Mouse (Mus musculus): Measurements from ENCODE around the gene Cc2d2b. TPM values are rescaled to one million over a fixed set of nuclear protein-coding genes. Genes with fewer than 3 reads are reported as not detected.
A peak's percentile ranks its signal among the peaks of the same experiment; 100 is the strongest.

Cc2d2b gene
- total RNA-seq, 2 experiments from 2014 or later, result 0.30 to 0.99 TPM

DNA sequence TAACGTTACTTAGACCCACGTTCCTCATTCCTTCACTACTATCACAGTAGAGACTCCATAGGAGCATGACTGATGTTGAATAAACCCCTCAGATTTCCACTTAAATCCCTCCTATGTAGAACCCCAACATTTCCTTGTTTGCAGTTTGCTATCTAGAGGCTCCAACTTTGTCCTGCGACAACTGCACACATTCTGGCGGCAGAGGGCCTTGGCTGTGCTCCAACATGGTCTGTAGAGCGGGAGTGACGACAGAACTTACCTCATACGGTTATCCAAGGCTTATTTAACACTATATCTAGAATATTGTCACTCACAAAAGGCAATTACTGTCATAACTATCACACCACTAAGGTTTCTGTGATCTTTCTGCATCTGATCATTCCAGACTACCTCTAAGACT lies 78.2 kb downstream of the Cc2d2b start:
- no peak for DNase-seq (ENCODE audit: low spot score in 2 of 2)
- intact Hi-C loops (cut with DNase I), result no loop called here

DNA sequence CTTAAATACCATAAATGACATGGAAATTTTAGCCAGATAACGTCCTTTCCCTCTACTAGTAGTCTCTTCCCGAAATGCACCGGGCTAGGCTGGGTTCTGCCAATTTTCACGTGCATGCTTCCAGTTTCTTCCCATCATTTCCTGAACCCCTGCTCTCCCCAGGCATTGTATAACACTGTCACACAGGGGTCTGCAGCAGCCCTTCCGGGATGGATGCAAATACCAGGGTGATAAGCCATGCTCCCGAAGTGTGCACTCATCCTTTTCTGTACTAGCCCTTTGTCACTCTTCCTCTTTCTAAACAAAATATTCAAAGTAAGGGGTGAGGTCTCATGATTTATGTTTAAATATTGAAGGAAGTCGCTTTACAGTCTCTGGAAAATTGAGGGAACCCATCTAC lies 81.6 kb downstream of the Cc2d2b start:
- DNase-seq (ENCODE audit: low spot score in 2 of 2), result no peak
- intact Hi-C loops (cut with DNase I), result loop anchor here (5.0 to 10.0 kb wide), 2 partner anchors 185 to 243 kb away; partner anchors contain the start of gene Aldh18a1

DNA sequence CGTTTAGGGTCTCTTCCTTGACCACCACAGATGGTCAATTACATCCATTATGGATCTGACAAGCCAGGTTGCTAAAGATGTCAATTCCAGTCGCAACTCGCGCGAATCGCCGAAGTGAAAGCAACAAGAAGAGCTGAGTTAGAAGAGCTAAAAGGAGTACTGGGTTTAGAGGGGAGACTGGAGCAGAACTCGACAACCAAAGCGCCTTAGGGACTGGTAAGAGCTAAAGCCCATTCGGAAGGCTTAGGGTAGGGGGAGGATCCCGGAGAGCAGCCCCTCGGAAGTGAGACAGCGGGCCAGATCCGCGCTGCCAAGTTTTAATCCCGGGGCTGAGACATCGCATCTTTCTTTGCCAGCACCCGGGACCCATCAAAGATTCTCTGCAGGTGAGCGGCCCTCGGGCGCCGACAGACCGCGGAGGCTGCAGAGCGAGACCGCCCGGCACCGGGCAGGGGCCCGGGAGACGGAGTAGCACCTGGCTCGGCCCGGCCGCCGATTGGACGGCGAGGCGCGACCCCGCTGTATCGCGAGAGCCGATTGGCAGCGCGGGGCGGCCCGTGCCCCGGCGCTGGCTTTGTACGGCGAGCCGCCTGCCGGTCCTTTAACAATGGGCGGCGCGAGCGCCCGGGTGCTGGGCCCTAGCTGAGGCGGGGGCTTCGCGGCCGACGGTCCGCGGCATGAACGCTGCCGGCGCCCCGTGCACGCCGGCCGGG lies 82.3 kb downstream of the Cc2d2b start, which contains the start of gene Ccnj:
Gene Ccnj, plus strand, starts transcription at position 577 of the 713 bp plus-strand sequence.
- peak; percentile 93 to 95 for DNase-seq (ENCODE audit: low spot score in 2 of 2)
- intact Hi-C loops (cut with DNase I), result loop anchor here (5.0 to 10.0 kb wide), 2 partner anchors 184 to 244 kb away; partner anchors contain the start of gene Aldh18a1

DNA sequence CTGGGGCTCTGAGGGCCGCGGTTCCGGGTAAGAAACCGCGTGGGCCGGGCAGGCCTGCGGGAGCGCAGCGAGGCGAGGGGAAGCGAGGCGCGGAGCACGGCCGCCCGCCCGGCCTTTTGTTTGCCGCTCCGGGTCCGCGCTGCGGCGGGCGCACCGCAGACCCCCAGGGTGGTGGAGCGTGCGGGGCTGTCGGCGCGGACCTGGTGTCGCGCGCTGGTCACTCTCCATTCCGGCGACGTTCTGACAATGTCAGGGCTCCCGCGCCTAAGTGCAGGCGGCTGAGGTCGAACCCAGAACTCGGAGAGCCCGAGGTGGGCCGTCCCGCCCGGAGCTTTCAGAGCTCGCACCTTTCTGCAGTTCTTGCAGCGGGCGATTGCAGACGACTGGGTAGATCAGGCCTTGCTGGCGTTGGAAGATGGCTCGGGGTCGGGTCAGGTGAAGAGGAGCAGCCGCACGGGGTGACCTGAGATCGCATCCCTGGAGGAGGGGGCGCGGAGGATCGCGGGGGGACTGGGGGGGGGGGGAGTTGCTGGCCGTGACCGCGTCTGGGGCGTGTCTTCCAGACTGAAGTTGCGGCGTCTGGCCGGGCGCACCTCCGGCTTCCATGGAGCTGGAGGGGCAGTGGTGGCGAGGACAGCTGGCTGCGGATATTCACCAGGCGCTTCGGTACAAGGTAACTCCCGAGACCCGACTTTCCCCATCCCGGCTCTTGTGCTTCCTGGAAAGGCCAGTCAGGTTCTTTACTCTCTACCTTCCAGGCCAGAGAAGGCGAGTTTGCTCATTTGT lies 83.1 kb downstream of the Cc2d2b start:
- peak in 1 of 2 experiments; percentile 8 for DNase-seq (ENCODE audit: low spot score in 2 of 2)
- intact Hi-C loops (cut with DNase I), result loop anchor here (5.0 to 10.0 kb wide), 2 partner anchors 183 to 244 kb away; partner anchors contain the start of gene Aldh18a1

DNA sequence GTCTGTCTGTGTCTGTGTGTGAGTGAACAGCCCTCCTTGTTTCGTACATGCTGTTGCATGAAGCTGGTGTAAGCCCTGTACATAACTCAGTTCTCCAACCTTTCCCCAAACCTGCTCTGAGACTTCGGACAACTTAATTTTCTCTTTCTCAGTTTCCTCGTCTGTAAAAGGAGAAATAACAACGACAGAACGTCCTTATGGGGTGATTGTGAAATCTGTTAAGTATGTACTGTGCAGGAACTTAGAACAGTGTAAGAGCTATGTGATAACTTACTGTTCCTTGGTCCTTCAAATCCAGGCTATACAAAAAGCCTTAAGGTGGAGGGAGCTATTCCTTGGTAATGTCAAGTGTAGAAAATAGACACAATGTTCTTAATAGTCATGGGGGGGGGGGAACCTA lies 83.8 kb downstream of the Cc2d2b start:
- intact Hi-C loops (cut with DNase I), result loop anchor here (5.0 to 10.0 kb wide), 2 partner anchors 182 to 245 kb away; partner anchors contain the start of gene Aldh18a1
- no peak for DNase-seq (ENCODE audit: low spot score in 2 of 2)

DNA sequence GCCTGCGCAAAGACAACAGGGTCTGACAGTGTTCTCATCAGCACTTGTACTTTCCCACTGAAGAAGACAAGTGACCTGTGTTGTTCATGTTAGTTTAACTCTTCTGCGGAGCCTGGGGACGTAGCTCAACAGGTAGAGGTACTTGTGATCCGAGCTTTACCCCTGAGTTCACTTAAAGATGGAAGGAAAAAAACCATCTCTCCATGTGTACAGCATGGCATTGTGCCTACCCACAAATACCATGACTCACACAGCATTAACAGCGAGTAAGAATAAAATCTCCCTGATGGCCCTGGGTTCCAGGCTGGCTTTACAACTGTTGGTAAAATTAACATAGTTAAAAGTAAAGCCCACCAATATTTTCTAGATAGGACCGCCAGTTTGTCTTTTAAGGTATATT lies 85.9 kb downstream of the Cc2d2b start:
- intact Hi-C loops (cut with DNase I), result loop anchor here (5.0 to 10.0 kb wide), 2 partner anchors 180 to 247 kb away; partner anchors contain the start of gene Aldh18a1
- DNase-seq (ENCODE audit: low spot score in 2 of 2), result no peak

DNA sequence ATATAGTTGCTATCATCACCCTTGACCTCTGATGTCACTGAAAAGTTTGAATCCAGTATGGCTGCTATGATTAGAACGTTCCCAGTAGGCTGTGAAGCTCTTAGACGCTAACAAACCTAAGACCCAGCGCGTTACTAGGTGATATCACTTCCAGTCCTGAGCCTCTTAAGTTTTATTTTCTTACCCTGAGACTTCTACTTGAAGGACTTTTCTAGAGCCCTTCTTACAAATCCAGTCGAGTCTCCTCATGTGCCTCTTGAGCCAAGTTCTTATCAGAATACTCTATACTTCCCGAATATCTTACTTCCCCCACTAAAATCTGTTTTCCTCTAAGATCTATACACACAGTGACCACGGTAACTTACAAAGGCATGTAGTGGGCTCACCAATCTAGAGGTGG lies 89.7 kb downstream of the Cc2d2b start:
- intact Hi-C loops (cut with DNase I), result loop anchor here (10.0 kb wide), 1 partner anchor 177 kb away; no protein-coding TSS in a partner anchor
- DNase-seq (ENCODE audit: low spot score in 2 of 2), result no peak

DNA sequence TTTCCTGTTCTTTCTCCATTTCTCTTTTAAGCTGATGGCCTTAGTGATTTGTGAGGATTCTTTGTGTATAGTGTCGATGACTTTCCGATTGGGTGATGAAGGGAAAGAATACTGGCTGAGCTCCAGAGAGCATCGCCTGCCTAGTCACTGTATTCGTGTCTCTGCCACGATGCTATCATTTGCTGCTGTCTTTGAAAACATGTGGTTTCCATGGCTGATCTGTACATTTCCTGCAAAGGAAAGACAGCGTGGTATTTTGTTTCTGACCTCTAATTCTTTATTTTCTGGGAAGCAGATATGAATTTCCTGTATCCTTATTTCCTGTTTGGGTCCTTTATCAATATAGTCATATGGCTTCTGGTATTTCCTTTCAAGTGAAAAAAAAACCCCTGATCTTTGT lies 91.8 kb downstream of the Cc2d2b start:
- intact Hi-C loops (cut with DNase I), result no loop called here
- no peak for DNase-seq (ENCODE audit: low spot score in 2 of 2)

DNA sequence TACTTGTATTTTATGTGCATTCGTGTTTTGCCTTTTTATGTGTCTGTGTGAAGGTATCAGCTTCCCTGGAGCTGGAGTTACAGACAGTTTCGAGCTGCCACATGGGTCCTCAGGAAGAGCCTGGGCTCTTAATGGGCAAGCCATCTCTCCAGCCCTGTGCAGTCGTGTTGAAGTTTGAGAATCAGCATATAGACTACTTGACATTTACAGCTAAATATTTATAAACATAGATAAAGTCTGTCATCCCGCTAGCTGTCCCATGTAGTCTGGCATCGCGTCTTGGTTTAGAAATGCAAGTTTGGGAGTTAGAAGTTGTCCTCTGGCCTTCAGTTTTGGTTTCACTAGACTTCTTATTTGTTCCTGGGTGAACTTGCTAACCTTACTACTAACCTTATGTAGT lies 92.5 kb downstream of the Cc2d2b start:
- no peak for DNase-seq (ENCODE audit: low spot score in 2 of 2)
- intact Hi-C loops (cut with DNase I), result no loop called here

DNA sequence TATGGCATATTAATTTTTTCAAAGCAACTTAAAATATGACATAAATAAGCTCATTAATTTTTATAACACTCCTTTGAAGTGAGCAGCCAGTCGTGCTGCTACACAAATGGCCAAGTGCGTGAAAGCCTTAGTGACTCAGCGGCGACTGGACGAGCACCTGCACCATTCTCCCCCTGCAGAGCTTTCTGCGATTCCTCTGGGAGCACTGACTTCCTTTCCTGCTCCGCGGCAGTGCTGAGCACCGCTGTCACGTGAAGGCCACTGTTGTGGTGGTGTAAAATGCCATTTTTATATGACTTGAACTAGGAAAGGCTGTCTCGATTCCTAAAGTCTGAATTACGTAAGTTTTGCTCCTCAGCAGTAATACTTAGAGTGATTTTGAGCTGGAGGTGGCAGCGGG lies 93.0 kb downstream of the Cc2d2b start:
- intact Hi-C loops (cut with DNase I), result no loop called here
- DNase-seq (ENCODE audit: low spot score in 2 of 2), result no peak

DNA sequence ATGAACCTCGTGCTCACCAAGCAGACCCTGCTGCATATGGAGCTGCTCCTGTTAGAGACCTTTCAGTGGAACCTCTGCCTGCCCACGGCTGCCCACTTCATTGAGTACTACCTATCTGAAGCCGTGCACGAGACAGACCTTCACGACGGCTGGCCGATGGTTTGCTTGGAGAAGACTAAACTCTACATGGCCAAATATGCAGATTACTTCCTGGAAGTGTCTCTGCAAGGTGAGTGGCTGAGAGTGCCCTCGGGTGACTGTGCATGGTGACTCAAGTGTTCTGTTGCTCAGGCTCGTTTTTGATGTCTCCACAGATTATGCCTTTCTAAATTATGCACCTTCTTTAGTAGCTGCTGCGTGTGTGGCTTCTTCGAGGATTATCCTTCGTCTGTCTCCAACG lies 96.2 kb downstream of the Cc2d2b start:
- intact Hi-C loops (cut with DNase I), result no loop called here

DNA sequence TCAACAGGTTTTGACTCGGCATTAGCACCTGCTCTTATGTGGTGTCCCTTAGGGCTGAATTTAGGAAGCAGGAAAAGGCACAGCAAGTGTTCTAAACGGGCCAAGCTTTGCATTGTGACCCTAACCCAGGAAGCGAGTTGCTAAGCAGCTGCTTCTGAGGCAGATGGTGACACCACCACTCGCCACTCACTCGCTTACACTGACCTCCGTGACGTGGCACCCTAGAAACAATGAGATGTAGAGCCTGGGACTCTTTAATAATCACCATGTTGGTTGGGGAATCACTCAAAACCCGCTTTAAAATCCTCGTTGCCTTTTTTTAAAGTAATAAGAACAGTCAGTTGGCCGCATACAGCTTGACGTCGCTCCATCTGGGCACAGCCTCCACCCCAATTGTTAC lies 100.8 kb downstream of the Cc2d2b start:
- DNase-seq (ENCODE audit: low spot score in 2 of 2), result no peak
- intact Hi-C loops (cut with DNase I), result no loop called here

More for the DNA sequence above, 96.2 kb downstream of the Cc2d2b start:
- no peak for DNase-seq (ENCODE audit: low spot score in 2 of 2)

DNA sequence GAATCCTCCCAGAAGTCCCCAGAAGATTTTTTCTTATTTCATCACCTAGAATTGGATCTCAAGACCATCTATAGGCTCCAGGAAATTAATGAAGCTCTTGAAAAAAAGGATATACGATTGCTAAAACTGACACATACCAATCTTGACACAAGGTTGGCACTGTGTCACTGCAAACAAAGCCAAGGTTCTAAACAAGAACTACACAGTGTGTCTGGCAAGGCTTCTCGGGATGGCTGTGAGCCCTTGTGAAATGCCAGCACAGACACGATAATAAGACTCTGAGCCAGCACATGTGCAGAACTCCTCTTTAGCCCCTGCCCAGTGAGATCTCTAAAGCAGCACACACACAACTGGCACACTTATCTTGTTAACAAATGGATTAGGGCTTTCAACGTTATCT lies 111.0 kb downstream of the Cc2d2b start:
- DNase-seq (ENCODE audit: low spot score in 2 of 2), result peak in 1 of 2 experiments; percentile 33
- intact Hi-C loops (cut with DNase I), result no loop called here

DNA sequence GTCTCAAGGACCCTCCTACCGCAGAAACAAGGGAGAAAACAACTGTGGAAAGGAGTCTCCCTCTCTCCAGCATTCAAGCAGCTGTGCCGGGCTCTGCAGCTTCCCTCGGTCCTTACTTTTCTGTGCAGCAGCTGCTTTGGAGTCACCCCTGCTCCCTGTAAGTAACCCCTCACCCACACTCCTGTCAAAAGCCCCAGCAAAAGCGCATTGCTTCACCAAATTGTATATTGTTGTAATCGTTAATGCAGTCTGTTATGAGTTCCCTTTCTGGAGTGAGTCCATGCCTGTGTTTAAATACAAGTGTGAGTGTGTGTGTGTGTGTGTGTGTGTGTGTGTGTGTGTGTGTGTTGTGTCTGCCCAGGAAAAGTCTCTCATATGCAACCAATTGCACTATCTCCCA lies 119.7 kb downstream of the Cc2d2b start:
- no peak for DNase-seq (ENCODE audit: low spot score in 2 of 2)
- intact Hi-C loops (cut with DNase I), result no loop called here

DNA sequence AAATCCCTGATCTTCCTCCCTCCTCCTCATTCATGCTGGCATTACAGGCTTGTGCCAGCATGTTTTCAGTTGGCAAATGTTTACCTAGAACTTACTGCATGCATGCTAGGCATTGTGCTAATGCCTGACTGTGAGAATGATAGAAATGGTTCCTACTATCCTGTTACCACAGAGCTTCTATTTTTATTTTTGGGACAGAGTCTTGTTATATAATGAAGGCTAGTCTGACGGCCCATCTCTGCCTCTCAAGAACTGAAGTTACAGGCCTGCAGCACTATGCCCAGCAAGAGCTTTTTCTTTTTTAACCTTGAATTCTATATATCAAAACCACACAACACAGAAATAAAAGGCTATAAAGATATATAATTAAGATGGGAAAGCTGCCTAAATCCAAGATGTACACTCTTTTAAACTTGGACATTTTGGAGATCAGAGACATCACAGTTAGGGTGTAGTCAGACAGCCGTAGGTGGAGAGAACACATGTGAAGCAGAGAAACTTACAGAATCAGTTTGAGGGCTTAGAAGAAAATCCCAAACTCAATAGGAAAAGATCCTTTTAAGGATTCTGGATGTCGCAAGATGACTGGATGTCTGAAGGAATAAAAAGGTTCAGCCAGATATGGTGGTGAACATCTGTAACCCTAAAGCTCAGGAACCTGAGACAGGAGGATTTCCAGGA lies 121.0 kb downstream of the Cc2d2b start:
- intact Hi-C loops (cut with DNase I), result no loop called here
- DNase-seq (ENCODE audit: low spot score in 2 of 2), result peak in 1 of 2 experiments; percentile 62

DNA sequence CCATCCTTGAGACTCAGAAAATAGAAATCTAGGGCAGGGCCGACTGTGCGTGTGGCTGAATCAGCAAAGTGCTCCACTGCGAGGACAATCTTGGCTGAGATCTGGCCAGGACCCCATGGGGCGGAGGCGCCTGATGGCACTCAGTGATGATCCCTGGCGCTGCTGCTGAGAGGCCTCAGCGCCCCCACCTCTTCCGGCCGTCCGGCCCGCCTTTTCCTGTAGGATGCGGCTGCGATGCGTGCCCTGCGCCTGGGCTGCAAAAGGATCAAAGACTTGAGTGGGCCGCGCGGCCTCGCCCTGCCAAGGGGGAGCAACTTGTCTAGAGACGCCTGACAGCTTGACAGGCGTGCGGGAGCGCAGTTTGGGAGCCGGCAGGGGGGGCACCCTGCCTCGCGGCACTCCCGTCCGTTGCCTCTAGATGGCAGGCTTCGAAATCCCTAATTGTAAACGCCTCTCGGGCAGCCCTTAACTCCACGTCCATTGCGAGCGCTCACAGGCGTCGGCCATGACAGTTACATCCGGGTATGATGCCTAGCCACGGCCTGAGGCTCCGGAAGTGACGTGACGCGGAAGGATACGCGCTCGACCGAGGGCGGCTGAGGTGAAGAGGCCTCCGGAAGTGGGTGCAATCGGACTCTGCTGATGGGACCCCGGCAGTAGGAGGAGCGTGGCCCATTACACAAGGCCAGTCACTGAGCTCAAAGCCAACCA lies 124.6 kb downstream of the Cc2d2b start:
- intact Hi-C loops (cut with DNase I), result loop anchor here (1.0 kb wide), 1 partner anchor 21 kb away; the partner anchor contains the start of gene Zfp518a
- peak; percentile 87 to 90 for DNase-seq (ENCODE audit: low spot score in 2 of 2)
